ENCODE assay signal across 25 mouse cellular contexts in genomic region chr1:135536822-135537221, GRCm38 (mm10).
DNase-seq lines count a peak whose midpoint lies in the region; TF ChIP-seq lines count a peak whose summit lies in the region.
"Had no signal": no experiment of that assay in that cellular context is flagged by ENCODE, and none has a peak within 500 bp of the region (broad histone marks: within the 10 kb centered on the region; RNA-seq: fewer than 3 reads in every experiment).

No protein-coding gene starts in this region.

- no peak for TF ChIP-seq POLR2A in heart, adult 2 months (IDR thresholded peaks at IDR 0.05; ENCODE audit: insufficient read depth, low read depth, low read length)
- TF ChIP-seq POLR2A in small intestine, adult 2 months (IDR thresholded peaks at IDR 0.05; ENCODE audit: low read depth, low read length) = no peak

- no peaks in the 10 kb centered on the region for H3K79me2 ChIP-seq in heart, adult 2 months (replicated peaks; ENCODE audit: control insufficient read depth, insufficient read depth, low read length)

- no peak for TF ChIP-seq CTCF in heart, adult 2 months (IDR thresholded peaks at IDR 0.05)
- no peak for TF ChIP-seq CTCF in small intestine, adult 2 months (IDR thresholded peaks at IDR 0.05; ENCODE audit: extremely low read depth, insufficient read length, insufficient replicate concordance, low read depth, low read length)

- no peak overlapping the region for H3K4me3 ChIP-seq in heart, adult 2 months
- no peak overlapping the region for H3K4me3 ChIP-seq in small intestine, adult 2 months (ENCODE audit: low read depth, low read length)
- H3K4me3 ChIP-seq: embryonic facial prominence, embryonic 13.5 days; forebrain, embryonic 15.5 days; hindbrain, embryonic 12.5 days; kidney, embryonic 15.5 days; limb, embryonic 12.5 days; midbrain, embryonic 10.5 days; neural tube, embryonic 15.5 days had no signal

- WGBS in heart, adult 2 months = 87% methylated on average over 7 of the region's 7 CpGs
- 88% methylated on average over 7 of the region's 7 CpGs for WGBS in small intestine, adult 2 months

- no peak for TF ChIP-seq EP300 in heart, adult 2 months (IDR thresholded peaks at IDR 0.05; ENCODE audit: insufficient read depth, low read depth, low read length)

- intact Hi-C loops in heart, adult 2 months (cut with DNase I) = no loop called here
- intact Hi-C loops in heart, postnatal 10 days (cut with DNase I) = no loop called here

- no peak overlapping the region for H3K9ac ChIP-seq in heart, adult 2 months (ENCODE audit: low read depth, low read length)
- H3K9ac ChIP-seq: embryonic facial prominence, embryonic 13.5 days; forebrain, embryonic 15.5 days; kidney, embryonic 15.5 days; limb, embryonic 12.5 days; liver, postnatal 0 days; neural tube, embryonic 15.5 days had no signal

- no peaks in the 10 kb centered on the region for H3K27me3 ChIP-seq in heart, adult 2 months (ENCODE audit: control insufficient read depth, insufficient read depth, low read length)
- H3K27me3 ChIP-seq in small intestine, adult 2 months (ENCODE audit: control insufficient read depth, insufficient read depth, low read length) = no peaks in the 10 kb centered on the region
- H3K27me3 ChIP-seq: embryonic facial prominence, embryonic 13.5 days; forebrain, embryonic 15.5 days; hindbrain, embryonic 12.5 days; kidney, embryonic 15.5 days; limb, embryonic 12.5 days; neural tube, embryonic 15.5 days had no signal

- H3K27ac ChIP-seq in heart, adult 2 months = peak overlapping the region; percentile 55
- H3K27ac ChIP-seq in small intestine, adult 2 months (ENCODE audit: insufficient read depth, low read depth, low read length) = peak overlapping the region; percentile 35; the same call in 1 of the 2 replicates
- H3K27ac ChIP-seq: embryonic facial prominence, embryonic 13.5 days; forebrain, embryonic 15.5 days; hindbrain, embryonic 12.5 days; kidney, embryonic 15.5 days; limb, embryonic 12.5 days; midbrain, embryonic 10.5 days; neural tube, embryonic 15.5 days had no signal

- DNase-seq in heart, adult 2 months = no peak
- no peak for DNase-seq in heart, postnatal 10 days
- peak; percentile 32 for DNase-seq in testis, postnatal 10 days (ENCODE audit: low spot score)
- no peak for DNase-seq in testis, postnatal 14 days (ENCODE audit: low spot score)
- no peak for DNase-seq in natural killer cell, adult 2 months (ENCODE audit: low spot score in 2 of 2)
- DNase-seq in adrenal gland, adult 8-10 months = no peak
- DNase-seq: adrenal gland, postnatal 10 days; cerebellum, adult 2 months; cerebellum, postnatal 25 days; gastrocnemius, postnatal 10 days; kidney, adult 11 months; kidney, postnatal 36 days; layer of hippocampus, postnatal 36 days; liver, postnatal 0 days; right cerebral cortex, adult 18-20 months; right cerebral cortex, postnatal 4 days; thymus, postnatal 25 days had no signal

- H3K36me3 ChIP-seq in heart, adult 2 months (ENCODE audit: control insufficient read depth, insufficient read depth, low read length) = no peaks in the 10 kb centered on the region
- H3K36me3 ChIP-seq in small intestine, adult 2 months (ENCODE audit: control insufficient read depth, insufficient read depth, low read length) = no peaks in the 10 kb centered on the region

- H3K4me1 ChIP-seq in heart, adult 2 months (ENCODE audit: control insufficient read depth, insufficient read depth, low read length) = peaks cover 9% of the 10 kb centered on the region
- H3K4me1 ChIP-seq in small intestine, adult 2 months (ENCODE audit: control insufficient read depth, insufficient read depth, insufficient read length, low read length) = no peaks in the 10 kb centered on the region
